Mouse (Mus musculus) intestine, embryonic 16.5 days (tissue): Measurements from ENCODE around the gene Foxd3. TPM values are rescaled to one million over a fixed set of nuclear protein-coding genes. Genes with fewer than 3 reads are reported as not detected.
"Not testable (repeated sequence)": the region's sequence is repeated elsewhere in the genome, so short reads cannot be mapped to it uniquely, and the experiment has no call there.

ENCODE experiments used
- ATAC-seq: fragments of 200-750 bp; cut with Nextera tagmentation; 2 replicates; pipeline ENCODE4 v1.8.0; 2017; ENCODE audit warnings: moderate TSS enrichment, moderate library complexity
- H3K27ac ChIP-seq: fragments of 300-500 bp; sonication (generic); 2 replicates; pipeline ENCODE4 v1.5.1; 2014; ENCODE audit warnings: mild to moderate bottlenecking, low read length
- H3K27me3 ChIP-seq: fragments of 300-500 bp; sonication (generic); replicated peaks from 2 replicates; pipeline ENCODE4 v1.6.1; 2014; ENCODE audit warnings: low read length, control low read depth, mixed read lengths; ENCODE audit not compliant: control insufficient read depth, insufficient read depth
- H3K36me3 ChIP-seq: fragments of 300-500 bp; sonication (generic); 2 replicates; pipeline ENCODE4 v1.6.1; 2014; ENCODE audit warnings: low read length, control low read depth; ENCODE audit not compliant: control insufficient read depth, insufficient read depth
- H3K4me1 ChIP-seq: fragments of 300-500 bp; sonication (generic); 2 replicates; pipeline ENCODE4 v1.6.1; 2014; ENCODE audit warnings: low read length, control low read depth, mixed read lengths; ENCODE audit not compliant: control insufficient read depth, insufficient read depth
- H3K4me2 ChIP-seq: fragments of 300-500 bp; sonication (generic); 2 replicates; pipeline ENCODE4 v1.6.1; 2014; ENCODE audit warnings: low read depth, low read length, control low read depth
- H3K4me3 ChIP-seq: fragments of 300-500 bp; sonication (generic); 2 replicates; pipeline ENCODE4 v1.5.1; 2014; ENCODE audit warnings: mild to moderate bottlenecking, low read length
- H3K9ac ChIP-seq: fragments of 300-500 bp; sonication (generic); 2 replicates; pipeline ENCODE4 v1.6.1; 2014; ENCODE audit warnings: low read depth, low read length
- H3K9me3 ChIP-seq: fragments of 300-500 bp; sonication (generic); 2 replicates; pipeline ENCODE4 v1.6.1; 2016; ENCODE audit warnings: low read length, control low read depth; ENCODE audit not compliant: control insufficient read depth
- WGBS: fragments of 180-500 bp; shearing (Covaris S2); extraction: QIAGEN DNeasy Blood & Tissue Kit; methylation state at CpG from one replicate; pipeline ENCODE4 v1.1.7; 2014; 5-methylcytosine and 5-hydroxymethylcytosine counted together
- polyA plus RNA-seq: library from polyadenylated mRNA; unstranded; fragments of >200 nt; fragmentation: Nextera tagmentation; extraction: Ambion mirVana; gene quantifications from 2 replicates; pipeline ENCODE4 v1.2.1, GENCODE M21; 2015

Gene Foxd3
- polyA plus RNA-seq, result 0.40 and 0.50 TPM in 2 replicates

GRCm38 (mm10) chr4:99655937-99656604, at the start of gene Foxd3:
Gene Foxd3 (plus strand): TSS chr4:99656299.
- H3K27me3 ChIP-seq, result peaks cover 71% of the 10 kb centered on the region
- under 1% methylated on average over 59 of the region's 62 CpGs for WGBS
- H3K4me2 ChIP-seq, result peak within 1 kb of the TSS; percentile 52
- no peak within 1 kb of the TSS for H3K27ac ChIP-seq
- peak within 1 kb of the TSS; percentile 44 for H3K4me3 ChIP-seq
- ATAC-seq, result peak; percentile 34; the same call in 1 of the 2 replicates
- H3K9ac ChIP-seq, result 0 out of 2 replicates have a peak within 1 kb of the TSS, but pooled peaks have one; percentile 8
- peaks cover 17% of the 10 kb centered on the region for H3K4me1 ChIP-seq
- H3K9me3 ChIP-seq, result no peaks in the 10 kb centered on the region
- H3K36me3 ChIP-seq, result no peaks in the 10 kb centered on the region

GRCm38 (mm10) chr4:99612156-99612555, 43.9 kb upstream of the Foxd3 start:
- no peak overlapping the region for H3K27ac ChIP-seq
- no peak for ATAC-seq
- 87% methylated on average over 10 of the region's 10 CpGs for WGBS

GRCm38 (mm10) chr4:99612609-99613350, 43.3 kb upstream of the Foxd3 start:
- ATAC-seq, result no peak
- H3K9me3 ChIP-seq, result no peaks in the 10 kb centered on the region
- H3K27ac ChIP-seq, result no peak overlapping the region
- H3K9ac ChIP-seq, result no peak overlapping the region
- H3K4me1 ChIP-seq, result no peaks in the 10 kb centered on the region
- H3K4me2 ChIP-seq, result no peak overlapping the region
- WGBS, result 59% methylated on average over 12 of the region's 12 CpGs
- H3K4me3 ChIP-seq, result no peak overlapping the region
- H3K36me3 ChIP-seq, result no peaks in the 10 kb centered on the region
- no peaks in the 10 kb centered on the region for H3K27me3 ChIP-seq

More at GRCm38 (mm10) chr4:99612156-99612555, 43.9 kb upstream of the Foxd3 start:
- H3K9me3 ChIP-seq, result no peaks in the 10 kb centered on the region
- no peak overlapping the region for H3K9ac ChIP-seq
- no peaks in the 10 kb centered on the region for H3K27me3 ChIP-seq
- H3K4me1 ChIP-seq, result no peaks in the 10 kb centered on the region
- no peaks in the 10 kb centered on the region for H3K36me3 ChIP-seq
- H3K4me2 ChIP-seq, result no peak overlapping the region
- no peak overlapping the region for H3K4me3 ChIP-seq

DNA sequence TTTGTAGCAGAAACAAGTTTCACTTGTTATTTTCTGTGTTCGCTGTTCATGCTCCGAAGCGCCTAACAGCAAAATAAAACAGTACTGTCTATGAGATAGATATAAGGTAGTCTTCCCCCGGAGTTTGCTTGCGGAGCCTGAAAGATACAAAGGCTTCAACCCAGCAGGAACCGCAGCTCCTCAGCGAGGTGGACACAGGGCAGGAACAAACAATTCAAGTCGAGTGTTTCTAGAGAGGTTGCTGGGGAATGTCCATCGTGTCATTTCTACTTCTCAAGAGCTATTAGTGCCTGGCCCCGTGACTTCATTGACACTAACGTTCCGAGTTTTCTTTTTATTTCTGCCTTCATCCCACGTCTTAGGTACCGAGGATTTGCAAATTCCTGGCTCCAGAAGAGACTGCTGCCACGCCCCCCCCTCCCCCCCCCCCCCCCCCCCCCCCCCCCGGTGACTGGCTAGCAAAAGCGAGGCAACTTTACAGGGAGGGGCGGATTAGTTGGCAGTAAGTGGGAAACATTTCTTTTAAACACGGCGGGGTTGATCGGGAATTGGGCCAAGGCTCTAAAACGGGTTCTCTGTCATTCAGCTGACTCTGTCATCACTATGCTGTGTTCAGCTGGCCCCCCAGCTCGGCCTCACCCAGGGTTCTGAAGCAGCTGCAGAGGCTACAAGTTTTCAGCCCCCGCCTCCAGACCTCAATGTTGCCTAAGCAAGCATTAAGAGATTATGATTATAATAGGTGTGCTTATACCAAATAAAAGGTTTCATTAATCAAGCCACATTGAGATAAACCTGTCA, 29.9 kb upstream of the Foxd3 start:
- Histone ChIP-seq H3K4me2 (0 out of 2 replicates have a peak overlapping the region, but pooled peaks have one; percentile 22), H3K9ac (no peak overlapping the region), H3K36me3 (no peaks in the 10 kb centered on the region), H3K9me3 (no peaks in the 10 kb centered on the region), H3K27me3 (no peaks in the 10 kb centered on the region), H3K4me3 (0 out of 2 replicates have a peak overlapping the region, but pooled peaks have one; percentile 12), H3K4me1 (peaks cover 3% of the 10 kb centered on the region; the same call in 1 of the 2 replicates), H3K27ac (no peak overlapping the region)
- WGBS, result 13% methylated on average over 21 of the region's 24 CpGs
- no peak for ATAC-seq

GRCm38 (mm10) chr4:99627057-99627456, 29.0 kb upstream of the Foxd3 start:
- no peak for ATAC-seq
- 80% methylated on average over 13 of the region's 13 CpGs for WGBS
- Histone ChIP-seq H3K36me3 (no peaks in the 10 kb centered on the region), H3K27ac (no peak overlapping the region), H3K4me1 (peaks cover 3% of the 10 kb centered on the region; the same call in 1 of the 2 replicates), H3K4me3 (no peak overlapping the region), H3K9me3 (no peaks in the 10 kb centered on the region), H3K27me3 (no peaks in the 10 kb centered on the region), H3K4me2 (no peak overlapping the region), H3K9ac (no peak overlapping the region)

DNA sequence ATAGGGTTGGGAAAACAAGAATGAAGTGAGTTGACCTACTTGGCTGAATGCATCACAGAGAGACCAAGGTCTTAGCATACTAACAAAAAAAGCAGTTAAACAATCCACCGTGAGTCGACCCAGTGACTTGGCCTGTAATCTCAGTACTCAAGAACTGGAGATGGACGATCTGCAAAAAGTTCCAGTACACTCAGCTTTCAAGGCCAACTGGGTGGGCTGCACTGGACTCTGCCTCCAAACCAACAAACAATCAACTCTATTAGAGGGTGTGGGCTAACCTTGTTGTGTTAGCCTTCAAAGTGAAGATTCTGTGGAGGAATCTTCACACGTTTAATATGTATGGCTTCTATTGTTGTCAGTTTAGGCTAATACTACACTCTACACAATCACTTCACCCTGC, 20.1 kb upstream of the Foxd3 start:
- H3K9ac ChIP-seq, result no peak overlapping the region
- H3K9me3 ChIP-seq, result no peaks in the 10 kb centered on the region
- H3K27me3 ChIP-seq, result no peaks in the 10 kb centered on the region
- no peak overlapping the region for H3K4me3 ChIP-seq
- no peak for ATAC-seq
- H3K4me2 ChIP-seq, result no peak overlapping the region
- WGBS, result 77% methylated on average over 4 of the region's 4 CpGs
- H3K27ac ChIP-seq, result no peak overlapping the region
- H3K36me3 ChIP-seq, result no peaks in the 10 kb centered on the region
- H3K4me1 ChIP-seq, result no peaks in the 10 kb centered on the region

- no peak for ATAC-seq
- no peaks in the 10 kb centered on the region for H3K9me3 ChIP-seq
- no peak overlapping the region for H3K27ac ChIP-seq
- H3K27me3 ChIP-seq, result no peaks in the 10 kb centered on the region
- H3K9ac ChIP-seq, result no peak overlapping the region
- H3K36me3 ChIP-seq, result no peaks in the 10 kb centered on the region
- no peak overlapping the region for H3K4me3 ChIP-seq
- H3K4me1 ChIP-seq, result no peaks in the 10 kb centered on the region
- 83% methylated on average over 4 of the region's 4 CpGs for WGBS
- H3K4me2 ChIP-seq, result no peak overlapping the region
Measured at GRCm38 (mm10) chr4:99636711-99637110, 19.4 kb upstream of the Foxd3 start.

DNA sequence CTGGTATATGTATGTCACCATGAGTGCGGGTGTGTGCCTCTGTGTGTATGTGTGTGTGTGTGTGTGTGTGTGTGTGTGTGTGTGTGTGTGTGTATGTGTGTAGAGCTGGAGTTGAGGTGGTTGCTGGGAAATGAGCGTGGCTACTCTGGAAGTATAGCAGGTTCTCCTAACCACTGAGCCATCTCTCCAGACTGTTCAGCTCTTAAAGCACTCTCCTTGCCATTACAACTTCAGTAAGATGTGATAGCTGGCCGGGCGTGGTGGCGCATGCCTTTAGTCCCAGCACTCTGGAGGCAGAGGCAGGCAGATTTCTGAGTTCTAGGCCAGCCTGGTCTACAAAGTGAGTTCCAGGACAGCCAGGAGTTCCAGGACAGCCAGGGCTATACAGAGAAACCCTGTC, 15.5 kb upstream of the Foxd3 start:
- WGBS, result 96% methylated on average over 5 of the region's 5 CpGs
- not testable (repeated sequence) for H3K9ac ChIP-seq, H3K27ac ChIP-seq, H3K9me3 ChIP-seq, ATAC-seq, H3K4me3 ChIP-seq, H3K4me2 ChIP-seq, H3K36me3 ChIP-seq, H3K27me3 ChIP-seq, H3K4me1 ChIP-seq

DNA sequence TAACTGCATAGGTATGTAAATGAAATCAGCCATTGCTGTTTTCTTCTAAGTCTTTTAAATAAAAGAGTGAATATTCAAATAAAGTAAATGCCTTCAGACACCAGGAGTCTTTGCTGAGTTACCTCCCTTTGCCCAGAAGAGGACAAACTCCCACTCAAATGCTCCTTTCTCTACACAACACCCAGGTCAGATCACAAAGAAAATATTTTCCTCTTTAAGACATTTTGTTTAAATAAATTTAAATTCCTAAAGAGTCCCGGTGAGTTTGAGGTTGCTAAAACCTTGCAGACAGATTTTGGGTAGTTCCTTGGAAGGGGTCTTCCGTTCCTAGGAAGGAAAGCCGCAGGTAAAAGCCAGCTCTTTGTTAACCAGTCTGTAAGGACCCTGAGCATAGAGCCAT, 14.2 kb upstream of the Foxd3 start:
- Histone ChIP-seq H3K36me3 (no peaks in the 10 kb centered on the region), H3K27ac (no peak overlapping the region), H3K9me3 (no peaks in the 10 kb centered on the region), H3K4me3 (no peak overlapping the region), H3K9ac (no peak overlapping the region), H3K4me1 (no peaks in the 10 kb centered on the region), H3K4me2 (no peak overlapping the region), H3K27me3 (peaks cover 4% of the 10 kb centered on the region; the same call in 1 of the 2 replicates)
- no peak for ATAC-seq
- WGBS, result 27% methylated on average over 3 of the region's 3 CpGs
